Mouse (Mus musculus) cerebral cortex, adult 2 months (tissue): ENCODE measurements around the gene Camta1.

Source experiments
- WGBS: fragments of 180-500 bp; shearing (Covaris S2); methylation state at CpG from one replicate; pipeline ENCODE4 v1.1.7; 2018; 5-methylcytosine and 5-hydroxymethylcytosine counted together

Gene Camta1

DNA sequence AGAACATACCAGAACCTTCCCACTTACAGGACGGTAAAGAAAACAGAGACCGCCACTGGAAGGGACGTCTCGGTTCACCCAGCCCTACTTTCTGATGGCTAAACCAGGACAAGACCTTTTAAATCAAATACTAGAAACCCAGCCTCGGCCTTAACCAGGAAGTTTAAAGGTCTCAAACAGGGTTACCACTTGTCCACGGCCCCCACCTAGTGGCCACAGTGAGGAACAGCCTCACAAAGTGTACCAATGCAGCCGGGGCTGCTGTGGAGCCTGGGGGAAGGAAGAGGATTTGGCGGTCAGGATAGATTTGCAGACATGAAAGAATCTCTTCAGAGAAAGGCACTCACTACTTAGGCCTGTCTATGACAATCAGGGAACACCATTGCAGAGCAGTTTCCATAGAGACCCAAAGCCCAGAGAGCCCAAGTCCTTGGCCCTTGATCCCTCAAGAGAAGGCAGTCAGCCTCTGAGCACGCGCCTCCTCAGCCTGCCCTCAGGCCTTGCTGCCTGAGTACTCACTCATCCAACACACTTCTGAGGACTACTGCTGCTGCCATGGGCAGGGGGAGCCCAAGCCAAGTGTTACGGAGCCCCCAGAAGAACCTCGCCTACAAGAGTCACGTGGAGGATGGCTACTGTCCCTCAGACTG lies 962.8 kb downstream of the Camta1 start:
- WGBS, result 61% methylated on average over 13 of the region's 13 CpGs

DNA sequence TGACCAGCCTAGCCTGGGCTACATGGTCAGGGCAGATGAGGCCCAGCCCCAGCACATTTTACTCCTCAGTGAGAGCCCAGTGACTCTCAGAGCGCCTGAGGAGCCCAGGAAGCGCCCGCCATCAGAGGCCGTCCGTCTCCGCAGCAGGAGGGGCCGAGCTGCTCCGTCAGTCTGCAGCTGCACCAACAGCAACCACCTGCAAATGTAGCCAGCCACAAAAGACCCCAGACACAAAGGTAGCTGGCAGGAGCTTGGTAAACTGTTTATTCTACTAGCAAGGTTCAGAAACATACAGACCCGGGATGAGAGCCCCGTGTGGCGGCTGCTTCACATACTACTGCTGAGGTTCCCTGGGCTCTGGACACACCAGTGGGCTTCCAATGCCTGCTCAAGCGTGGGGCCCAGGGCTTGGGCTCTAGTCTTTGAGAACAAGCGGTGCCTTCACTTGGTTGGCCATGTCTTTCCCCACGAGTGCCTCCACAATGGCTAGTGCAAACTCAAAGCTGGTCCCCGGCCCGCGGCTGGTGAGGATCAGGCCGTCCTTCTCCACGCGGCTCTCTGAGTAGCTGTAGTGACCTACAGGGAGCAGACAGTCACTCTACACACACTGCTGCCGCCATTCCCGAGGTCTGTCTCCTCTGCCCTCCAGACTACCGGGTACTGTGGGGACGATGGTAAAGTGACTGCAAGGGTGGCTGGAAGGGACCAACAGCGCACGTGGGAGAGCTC lies 964.6 kb downstream of the Camta1 start:
- WGBS, result 94% methylated on average over 26 of the region's 26 CpGs

GRCm38 (mm10) chr4:150894718-150895501 lies 966.8 kb downstream of the Camta1 start:
- 79% methylated on average over 8 of the region's 8 CpGs for WGBS

GRCm38 (mm10) chr4:150891308-150891707 lies 970.4 kb downstream of the Camta1 start:
- 89% methylated on average over 5 of the region's 5 CpGs for WGBS

GRCm38 (mm10) chr4:150889955-150890315 lies 971.7 kb downstream of the Camta1 start:
- 51% methylated on average over 13 of the region's 13 CpGs for WGBS

DNA sequence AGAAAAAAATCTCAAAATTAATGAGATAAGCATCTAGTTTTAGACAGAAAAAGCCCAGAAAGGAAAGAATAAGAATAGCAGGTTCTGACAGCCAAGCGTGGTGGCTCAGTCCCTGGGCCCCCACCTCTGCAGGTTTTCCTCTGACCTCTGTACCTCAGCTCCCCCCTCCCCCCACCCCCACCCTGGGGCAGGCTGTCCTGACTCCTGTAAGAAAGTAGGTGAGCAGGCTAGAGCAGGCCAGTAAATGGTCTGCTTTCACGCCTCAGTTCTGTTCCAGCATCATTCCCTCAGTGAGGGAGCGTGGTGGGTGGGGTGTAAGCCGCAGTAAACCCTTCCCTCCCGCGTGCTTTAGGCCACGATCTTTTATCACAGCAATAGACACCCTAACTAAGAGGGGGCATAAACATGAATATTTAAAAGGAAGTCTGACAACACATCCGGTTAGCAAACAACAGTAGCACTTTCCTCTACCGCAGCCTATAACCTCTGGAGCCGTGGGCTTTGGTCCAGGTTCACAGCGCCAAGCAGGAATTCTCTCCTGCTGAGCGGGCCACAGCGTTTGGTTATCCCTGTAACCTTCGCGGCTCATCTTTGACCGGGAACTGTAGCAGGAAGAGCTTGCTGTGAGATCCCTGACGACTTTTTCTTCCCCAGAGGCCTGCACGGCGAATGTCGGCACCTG lies 972.3 kb downstream of the Camta1 start:
- 42% methylated on average over 20 of the region's 20 CpGs for WGBS

DNA sequence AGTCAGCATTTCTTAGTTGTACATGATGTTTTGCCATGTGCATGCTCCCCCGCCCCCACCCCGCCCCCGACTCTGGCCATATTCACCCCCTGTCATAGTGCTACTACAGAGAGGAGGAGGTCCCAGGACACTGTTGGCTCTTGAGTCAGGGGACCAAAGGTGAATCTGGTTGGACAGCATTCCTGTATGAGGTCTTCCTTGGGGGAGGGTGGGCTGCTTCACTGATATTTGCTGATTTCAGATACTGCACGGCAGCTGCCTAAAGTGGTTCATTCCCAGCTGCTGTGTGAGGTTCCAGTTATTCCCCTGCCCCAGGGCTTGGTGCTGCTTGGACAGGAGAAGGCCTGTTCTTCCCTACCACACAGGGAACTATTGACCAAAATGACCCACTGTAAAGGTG lies 973.2 kb downstream of the Camta1 start:
- WGBS, result 90% methylated on average over 4 of the region's 4 CpGs

DNA sequence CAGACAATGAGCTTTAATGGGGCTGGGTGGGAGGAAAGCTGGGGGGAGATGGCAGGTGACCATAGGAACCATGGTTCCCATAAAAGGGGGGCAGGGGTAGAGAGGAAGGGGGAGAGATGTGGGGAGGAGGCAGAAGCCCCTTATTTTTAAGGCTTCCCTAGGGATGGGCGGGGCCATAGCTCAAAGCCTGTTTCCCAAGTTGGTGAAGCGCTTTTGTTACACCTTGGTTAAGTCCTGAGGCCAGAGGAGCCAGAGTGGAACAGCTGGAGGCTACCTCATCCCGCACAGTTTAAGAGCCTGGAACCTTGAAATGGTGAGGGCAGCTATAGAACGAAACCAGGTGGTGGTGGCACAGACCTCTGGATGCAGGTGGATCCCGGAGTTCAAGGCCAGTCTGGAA lies 973.8 kb downstream of the Camta1 start:
- WGBS, result 95% methylated on average over 5 of the region's 5 CpGs

GRCm38 (mm10) chr4:150882632-150883031 lies 979.0 kb downstream of the Camta1 start:
- 90% methylated on average over 5 of the region's 5 CpGs for WGBS

DNA sequence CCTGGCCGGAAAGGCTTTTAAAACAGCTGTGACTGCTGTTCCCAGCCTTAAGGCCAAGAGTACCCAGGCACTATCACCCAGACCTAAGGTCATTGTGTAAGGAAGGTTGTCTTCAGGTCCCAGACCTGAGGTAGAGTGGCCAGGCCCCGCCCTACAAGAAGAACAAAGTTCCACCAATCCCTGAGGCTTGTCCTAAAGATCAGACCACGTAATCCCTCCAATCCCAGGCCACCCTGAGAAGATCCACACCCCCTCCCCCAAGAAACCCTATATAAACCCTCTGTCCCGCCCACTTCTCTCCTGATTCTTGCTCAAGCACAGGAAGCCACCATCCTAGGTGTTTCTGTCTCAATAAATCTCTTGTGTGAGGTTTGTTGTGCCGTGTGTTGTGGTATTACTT lies 981.3 kb downstream of the Camta1 start:
- 91% methylated on average over 5 of the region's 5 CpGs for WGBS

DNA sequence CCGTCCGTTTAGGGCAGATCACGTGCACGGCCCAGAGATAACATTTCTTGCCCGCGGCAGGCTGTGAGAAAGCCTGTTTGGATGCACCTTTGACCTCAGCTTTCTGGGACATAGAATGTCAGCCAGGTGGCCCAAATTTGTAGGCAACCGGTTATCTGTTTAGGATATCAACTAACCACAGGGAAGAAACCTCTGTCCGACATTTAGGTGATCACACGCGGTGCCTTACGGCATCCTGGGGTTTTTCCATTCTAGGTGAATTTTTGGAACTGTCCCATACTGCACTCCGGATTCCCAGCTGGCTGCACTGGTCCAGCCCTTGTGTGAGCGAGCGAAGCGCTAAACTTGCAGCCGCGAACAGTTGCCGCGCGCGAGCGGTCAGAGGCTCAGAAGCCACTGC lies 982.0 kb downstream of the Camta1 start:
- WGBS, result 94% methylated on average over 22 of the region's 22 CpGs

DNA sequence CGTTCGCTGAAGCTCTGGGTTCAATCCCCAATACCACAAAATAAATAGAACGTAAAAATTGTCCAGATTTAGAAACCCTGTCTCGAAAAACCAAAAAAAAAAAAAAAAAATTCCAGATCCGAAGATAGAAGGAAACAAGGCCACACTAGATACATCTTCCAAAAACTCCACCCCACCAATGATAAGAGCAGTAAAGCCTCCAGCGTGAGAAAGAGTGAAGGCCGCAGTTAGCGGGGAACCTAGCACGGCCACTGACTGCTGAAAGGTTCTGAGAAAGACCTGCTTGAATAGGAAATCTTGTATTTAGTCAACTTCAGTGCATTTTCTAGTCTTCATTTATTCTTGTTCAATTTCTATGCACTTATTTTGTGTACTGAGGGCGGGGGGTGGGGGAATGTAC lies 986.3 kb downstream of the Camta1 start:
- 79% methylated on average over 10 of the region's 10 CpGs for WGBS

GRCm38 (mm10) chr4:150874416-150874815 lies 987.3 kb downstream of the Camta1 start:
- WGBS, result 78% methylated on average over 4 of the region's 4 CpGs

- WGBS, result 77% methylated on average over 8 of the region's 8 CpGs
Measured at GRCm38 (mm10) chr4:150872681-150873080, 989.0 kb downstream of the Camta1 start.

GRCm38 (mm10) chr4:150872139-150872651 lies 989.5 kb downstream of the Camta1 start:
- 42% methylated on average over 9 of the region's 9 CpGs for WGBS

DNA sequence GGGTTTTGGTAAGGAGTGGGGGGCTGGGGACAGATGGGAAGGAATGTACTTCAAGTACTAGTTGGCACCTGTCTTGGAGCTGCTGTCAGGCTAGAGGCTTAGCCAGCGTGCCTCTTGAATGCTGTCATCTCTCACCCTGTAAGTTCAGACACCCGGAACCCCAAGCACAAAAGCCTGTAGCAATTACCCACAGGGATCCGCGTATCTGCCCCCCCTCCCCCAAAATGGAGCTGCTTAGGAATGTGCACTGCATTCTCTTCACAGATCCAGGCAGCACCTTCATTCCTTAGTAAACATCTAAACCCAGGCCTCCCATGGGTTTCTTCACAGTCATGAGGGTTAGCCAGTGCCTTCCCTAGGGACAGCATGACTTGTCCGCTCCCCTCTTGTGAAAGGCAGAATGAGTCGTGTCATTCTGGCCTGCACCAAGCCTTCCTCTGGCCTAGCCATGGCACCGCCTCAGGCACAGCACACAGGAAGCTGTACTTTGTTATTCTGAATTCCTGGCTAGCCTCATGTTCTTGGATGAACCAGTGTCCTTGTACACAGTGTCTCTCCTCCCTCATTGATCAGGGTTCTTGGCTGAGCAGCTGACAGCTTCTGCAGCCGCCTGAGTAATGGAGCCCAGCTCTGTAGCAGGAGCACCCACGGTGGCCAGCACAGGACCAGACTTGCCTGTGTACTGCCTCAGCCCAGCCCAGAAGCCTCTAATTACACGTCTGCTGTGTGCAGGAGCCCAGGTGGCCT lies 990.1 kb downstream of the Camta1 start:
- 37% methylated on average over 10 of the region's 10 CpGs for WGBS

GRCm38 (mm10) chr4:150870963-150871391 lies 990.7 kb downstream of the Camta1 start:
- WGBS, result 91% methylated on average over 13 of the region's 13 CpGs

DNA sequence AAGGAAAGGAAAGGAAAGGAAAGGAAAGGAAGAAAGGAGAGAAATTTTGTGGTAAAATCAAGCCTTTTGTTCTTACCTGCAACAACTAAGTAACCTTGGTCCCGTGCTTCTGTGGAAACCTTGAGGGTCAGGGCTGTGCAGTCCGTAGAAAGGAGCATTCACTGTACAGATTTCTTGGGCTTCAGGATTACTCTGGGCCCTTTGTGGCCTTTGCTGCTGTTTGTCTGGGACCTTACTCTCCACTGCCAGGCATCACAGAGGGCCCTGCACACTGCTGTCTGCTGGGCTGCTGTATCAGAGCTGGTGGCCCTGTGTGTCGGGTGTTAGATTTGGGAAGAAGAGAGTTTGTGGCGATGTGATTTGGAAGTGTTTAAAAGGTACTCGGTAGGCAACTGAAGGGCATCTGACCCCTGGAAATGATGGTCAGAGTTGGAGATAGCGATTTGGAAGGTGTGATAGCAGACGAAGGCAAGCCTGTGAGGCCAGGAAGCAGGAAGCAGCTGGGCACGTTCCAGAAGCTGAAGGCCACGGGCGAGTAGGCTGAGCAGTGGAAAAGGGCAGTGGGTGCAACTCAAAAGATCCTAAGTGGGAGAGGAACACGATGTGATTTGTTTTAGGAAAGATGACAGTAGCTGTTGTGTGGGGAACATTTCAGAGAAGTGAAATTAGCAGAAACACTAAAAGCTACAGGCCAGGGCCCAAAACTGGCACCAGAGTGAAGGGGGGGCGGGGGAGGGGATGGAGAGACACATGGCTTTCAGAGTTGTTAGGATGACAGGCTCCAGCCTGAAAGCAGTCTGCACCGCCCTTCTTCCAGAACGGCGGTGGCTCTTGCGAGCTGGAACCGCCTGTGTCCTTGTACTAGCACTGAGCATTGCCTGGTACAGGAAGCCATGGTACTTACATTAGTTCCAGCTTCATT lies 992.1 kb downstream of the Camta1 start:
- WGBS, result 53% methylated on average over 17 of the region's 17 CpGs

GRCm38 (mm10) chr4:150868859-150869258 lies 992.8 kb downstream of the Camta1 start:
- WGBS, result 90% methylated on average over 2 of the region's 2 CpGs

DNA sequence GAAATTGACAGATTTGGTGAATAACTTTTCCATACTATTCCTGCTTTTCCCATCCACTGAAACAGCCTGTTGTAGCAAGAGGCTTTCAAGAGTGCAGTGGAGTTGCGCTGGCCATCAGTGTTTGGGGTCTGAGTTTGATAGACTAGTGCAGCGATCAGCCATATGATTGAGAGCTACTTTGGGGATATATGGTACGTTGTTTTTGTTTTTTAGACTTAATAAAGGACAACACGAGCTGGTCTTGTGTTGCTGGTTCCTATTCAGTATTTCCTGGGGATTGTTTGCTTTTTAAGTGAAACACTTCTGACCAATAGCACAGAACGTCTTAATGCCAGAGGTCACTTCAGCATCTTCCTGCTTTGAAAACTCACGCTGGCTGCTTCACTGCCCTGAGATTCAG lies 993.5 kb downstream of the Camta1 start:
- WGBS, result 86% methylated on average over 6 of the region's 6 CpGs
